Comparison of ENCODE assay signal across 15 mouse cellular contexts in genomic region chr11:104438450-104438849, GRCm38 (mm10). TPM values are rescaled to one million over a fixed set of nuclear protein-coding genes. Genes with fewer than 3 reads are reported as not detected.
DNase-seq lines count a peak whose midpoint lies in the region; ATAC-seq and TF ChIP-seq lines count a peak whose summit lies in the region.
"Had no signal": no experiment of that assay in that cellular context is flagged by ENCODE, and none has a peak within 500 bp of the region (broad histone marks: within the 10 kb centered on the region; RNA-seq: fewer than 3 reads in every experiment).

No protein-coding gene starts in this region.

- no peak overlapping the region for H3K9ac ChIP-seq in hindbrain, embryonic 11.5 days (ENCODE audit: low read depth, low read length)
- H3K9ac ChIP-seq in CH12.LX (ENCODE audit: insufficient read depth, low read depth), result peak overlapping the region; percentile 66; the same call in 1 of the 2 replicates
- peak overlapping the region; percentile 38 for H3K9ac ChIP-seq in MEL (ENCODE audit: control insufficient read depth, low read depth, low read length, poor library complexity, severe bottlenecking)
- no peak overlapping the region for H3K9ac ChIP-seq in liver, embryonic 15.5 days
- H3K9ac ChIP-seq: embryonic facial prominence, embryonic 13.5 days; intestine, embryonic 15.5 days had no signal

- no peak for ATAC-seq in hindbrain, embryonic 11.5 days (ENCODE audit: low FRiP score)
- no peak for ATAC-seq in liver, embryonic 15.5 days (ENCODE audit: insufficient read depth)
- ATAC-seq: intestine, embryonic 15.5 days had no signal

- H3K9me3 ChIP-seq in hindbrain, embryonic 10.5 days, result no peaks in the 10 kb centered on the region
- H3K9me3 ChIP-seq in hindbrain, embryonic 11.5 days (ENCODE audit: control insufficient read depth, low read length), result no peaks in the 10 kb centered on the region
- H3K9me3 ChIP-seq in CH12.LX (replicated peaks; ENCODE audit: low read length), result no peaks in the 10 kb centered on the region
- H3K9me3 ChIP-seq in MEL (replicated peaks; ENCODE audit: insufficient read depth, low read length), result no peaks in the 10 kb centered on the region
- H3K9me3 ChIP-seq in liver, embryonic 15.5 days (replicated peaks), result no peaks in the 10 kb centered on the region
- H3K9me3 ChIP-seq: embryonic facial prominence, embryonic 13.5 days; intestine, embryonic 15.5 days had no signal

- DNase-seq in hindbrain, embryonic 10.5 days (ENCODE audit: low spot score), result no peak
- DNase-seq in hindbrain, embryonic 11.5 days (ENCODE audit: low spot score), result no peak
- DNase-seq in CH12.LX (ENCODE audit: extremely low read depth) (no peak), MEL (ENCODE audit: low read depth, low spot score) (peak; percentile 50)
- DNase-seq in spleen, postnatal 10 days (ENCODE audit: low spot score in 2 of 2), result no peak
- no peak for DNase-seq in layer of hippocampus, postnatal 10 days (ENCODE audit: low spot score in 2 of 2)
- DNase-seq: adrenal gland, postnatal 10 days; cerebellum, postnatal 36 days; kidney, postnatal 14 days; lung, postnatal 36 days; retina, postnatal 1 day; thymus, adult 18-20 months had no signal

- in situ Hi-C loops in CH12.LX (cut with MboI; ENCODE audit: low pct_ligation_motif_present, low pct_unique_long_range_greater_than_20kb, low sequenced_read_pairs), result no loop called here

- TF ChIP-seq CTCF in CH12.LX (conservative IDR thresholded peaks at IDR 0.05 in 1 of 2, IDR thresholded peaks at IDR 0.05 in 1 of 2; ENCODE audit: low read depth in 2 of 2, low read length in 2 of 2), result no peak
- TF ChIP-seq CTCF in MEL (IDR thresholded peaks at IDR 0.05 in 2 of 3, conservative IDR thresholded peaks at IDR 0.05 in 1 of 3; ENCODE audit: control insufficient read depth in 1 of 3, insufficient read depth in 1 of 3, low read depth in 2 of 3, low read length in 3 of 3, poor library complexity in 1 of 3, severe bottlenecking in 1 of 3), result no peak

- H3K4me3 ChIP-seq in hindbrain, embryonic 10.5 days, result 0 out of 2 replicates have a peak overlapping the region, but pooled peaks have one; percentile 9
- H3K4me3 ChIP-seq in hindbrain, embryonic 11.5 days (ENCODE audit: low read depth, low read length), result no peak overlapping the region
- no peak overlapping the region for H3K4me3 ChIP-seq in CH12.LX (replicated peaks in 1 of 3; ENCODE audit: low read depth in 2 of 3, low read length in 2 of 3, poor library complexity in 1 of 3)
- H3K4me3 ChIP-seq in MEL (ENCODE audit: control insufficient read depth in 1 of 2, insufficient read depth in 1 of 2, low read depth in 2 of 2, low read length in 2 of 2), result peak overlapping the region in 1 of 2 experiments; percentile 68; a peak in 2 of 4 replicates
- H3K4me3 ChIP-seq in liver, embryonic 15.5 days (replicated peaks), result no peak overlapping the region
- H3K4me3 ChIP-seq: embryonic facial prominence, embryonic 13.5 days; intestine, embryonic 15.5 days had no signal

- H3K4me1 ChIP-seq in hindbrain, embryonic 10.5 days (replicated peaks), result peaks cover 28% of the 10 kb centered on the region
- no peaks in the 10 kb centered on the region for H3K4me1 ChIP-seq in hindbrain, embryonic 11.5 days (replicated peaks; ENCODE audit: control insufficient read depth, insufficient read depth, low read length)
- H3K4me1 ChIP-seq in CH12.LX (ENCODE audit: control insufficient read depth in 1 of 2, insufficient read depth in 2 of 2) (peaks cover 8 to 56% of the 10 kb centered on the region in 2 experiments), MEL (ENCODE audit: control insufficient read depth in 1 of 2, insufficient read depth in 2 of 2, low read length in 2 of 2) (peaks cover 17 to 49% of the 10 kb centered on the region in 2 experiments)
- peaks cover 41% of the 10 kb centered on the region for H3K4me1 ChIP-seq in liver, embryonic 15.5 days (replicated peaks)

- no peaks in the 10 kb centered on the region for H3K27me3 ChIP-seq in hindbrain, embryonic 10.5 days (ENCODE audit: insufficient read depth, poor library complexity, severe bottlenecking)
- no peaks in the 10 kb centered on the region for H3K27me3 ChIP-seq in hindbrain, embryonic 11.5 days (ENCODE audit: control insufficient read depth, insufficient read depth, low read length)
- H3K27me3 ChIP-seq in CH12.LX (replicated peaks) (no peaks in the 10 kb centered on the region), MEL (ENCODE audit: control insufficient read depth in 1 of 2, insufficient read depth in 2 of 2, low read length in 2 of 2) (no peaks in the 10 kb centered on the region)
- H3K27me3 ChIP-seq in liver, embryonic 15.5 days, result no peaks in the 10 kb centered on the region
- H3K27me3 ChIP-seq: embryonic facial prominence, embryonic 13.5 days; intestine, embryonic 15.5 days had no signal

- H3K36me3 ChIP-seq in hindbrain, embryonic 10.5 days, result peaks cover 3% of the 10 kb centered on the region; the same call in 1 of the 2 replicates
- H3K36me3 ChIP-seq in hindbrain, embryonic 11.5 days (ENCODE audit: control insufficient read depth, insufficient read depth, low read length), result no peaks in the 10 kb centered on the region
- H3K36me3 ChIP-seq in CH12.LX (replicated peaks in 1 of 2; ENCODE audit: control insufficient read depth in 1 of 2, insufficient read depth in 1 of 2, low read length in 1 of 2) (peaks cover 4 to 14% of the 10 kb centered on the region in 2 experiments), MEL (ENCODE audit: control insufficient read depth in 1 of 2, insufficient read depth in 2 of 2, low read length in 2 of 2) (peaks cover 0 to 51% of the 10 kb centered on the region in 2 experiments; a peak in 2 of 4 replicates)
- H3K36me3 ChIP-seq in liver, embryonic 15.5 days (replicated peaks), result no peaks in the 10 kb centered on the region
- H3K36me3 ChIP-seq: embryonic facial prominence, embryonic 13.5 days; intestine, embryonic 15.5 days had no signal

- TF ChIP-seq POLR2A in CH12.LX (IDR thresholded peaks at IDR 0.05; ENCODE audit: low read depth, low read length) (no peak), MEL (IDR thresholded peaks at IDR 0.05; ENCODE audit: control insufficient read depth in 1 of 2, insufficient read depth in 1 of 2, low read depth in 1 of 2, low read length in 2 of 2, poor library complexity in 1 of 2) (no peak)

- no peak overlapping the region for H3K4me2 ChIP-seq in hindbrain, embryonic 11.5 days (replicated peaks; ENCODE audit: low read depth, low read length)
- peak overlapping the region; percentile 85 for H3K4me2 ChIP-seq in CH12.LX (ENCODE audit: insufficient read depth, low read depth, poor library complexity, severe bottlenecking)
- H3K4me2 ChIP-seq in liver, embryonic 15.5 days, result peak overlapping the region; percentile 55
- H3K4me2 ChIP-seq: intestine, embryonic 15.5 days had no signal

- no peak overlapping the region for H3K27ac ChIP-seq in hindbrain, embryonic 10.5 days
- no peak overlapping the region for H3K27ac ChIP-seq in hindbrain, embryonic 11.5 days (ENCODE audit: low read depth, low read length)
- H3K27ac ChIP-seq in CH12.LX (ENCODE audit: insufficient read depth, low read depth) (no peak overlapping the region), MEL (ENCODE audit: control insufficient read depth, low read depth, low read length) (peak overlapping the region; percentile 78)
- 0 out of 2 replicates have a peak overlapping the region, but pooled peaks have one; percentile 70 for H3K27ac ChIP-seq in liver, embryonic 15.5 days (replicated peaks)
- H3K27ac ChIP-seq: embryonic facial prominence, embryonic 13.5 days; intestine, embryonic 15.5 days had no signal

- H3K79me2 ChIP-seq in CH12.LX (replicated peaks; ENCODE audit: control insufficient read depth, extremely low read depth, insufficient read depth, poor library complexity, severe bottlenecking), result peaks cover 69% of the 10 kb centered on the region
- peaks cover 53% of the 10 kb centered on the region for H3K79me2 ChIP-seq in MEL (ENCODE audit: control insufficient read depth, insufficient read depth, low read length, poor library complexity)

- dilution Hi-C loops in CH12.LX (cut with MboI; ENCODE audit: extremely low pct_ligation_motif_present, extremely low pct_unique_long_range_greater_than_20kb, low sequenced_read_pairs), result no loop called here

- no peak for TF ChIP-seq EP300 in CH12.LX (IDR thresholded peaks at IDR 0.05; ENCODE audit: low read length)
- TF ChIP-seq EP300 in MEL (IDR thresholded peaks at IDR 0.05; ENCODE audit: low read depth in 1 of 2, low read length in 2 of 2), result peak; percentile 92 to 96

- TF ChIP-seq RAD21 in CH12.LX (IDR thresholded peaks at IDR 0.05; ENCODE audit: low read depth, low read length), result no peak
- TF ChIP-seq RAD21 in MEL (IDR thresholded peaks at IDR 0.05; ENCODE audit: low read depth, low read length), result no peak

TF ChIP-seq in CH12.LX, 34 proteins besides CTCF, POLR2A, EP300 and RAD21:
- no peak for TF ChIP-seq RCOR1 (conservative IDR thresholded peaks at IDR 0.05; ENCODE audit: low read depth, low read length)

TF ChIP-seq in MEL, 35 proteins besides CTCF, POLR2A, EP300 and RAD21 (continues in another document):
- no peak for TF ChIP-seq ZC3H11A (IDR thresholded peaks at IDR 0.05; ENCODE audit: low read depth, low read length)
- peak; percentile 92 for TF ChIP-seq ETS1 (IDR thresholded peaks at IDR 0.05; ENCODE audit: low read depth, low read length)
- peak; percentile 55 for TF ChIP-seq HCFC1 (IDR thresholded peaks at IDR 0.05; ENCODE audit: low read depth, low read length)
- TF ChIP-seq E2F4 (IDR thresholded peaks at IDR 0.05; ENCODE audit: borderline replicate concordance, low read depth, low read length), result no peak; the same call in 1 of the 2 replicates
- peak; percentile 41; the same call in 1 of the 2 replicates for TF ChIP-seq KAT2A (conservative IDR thresholded peaks at IDR 0.05; ENCODE audit: low read depth, low read length)
- no peak for TF ChIP-seq GABPA (IDR thresholded peaks at IDR 0.05; ENCODE audit: low read depth, low read length)
- no peak for TF ChIP-seq UBTF (IDR thresholded peaks at IDR 0.05; ENCODE audit: borderline replicate concordance, insufficient read depth, low read depth, low read length)
- TF ChIP-seq JUND (IDR thresholded peaks at IDR 0.05; ENCODE audit: low read depth, low read length), result no peak
- peak; percentile 62 for TF ChIP-seq ZNF384 (IDR thresholded peaks at IDR 0.05; ENCODE audit: low read depth, low read length)
- peak; percentile 88 for TF ChIP-seq RCOR1 (IDR thresholded peaks at IDR 0.05; ENCODE audit: low read depth, low read length)

RNA-seq across cellular contexts. Expression of gene Kansl1, which starts 30.2 kb away (rescaled TPM):
- polyA plus RNA-seq in hindbrain, embryonic 10.5 days (2016; fragmentation: Nextera tagmentation; extraction: Ambion mirVana), result 28.9 TPM in 2 replicates
- polyA plus RNA-seq in hindbrain, embryonic 11.5 days (2014; fragmentation: Nextera tagmentation; extraction: Ambion mirVana), result 29.8 and 31.3 TPM in 2 replicates
- total RNA-seq in CH12.LX (2012; rRNA removed), result 21.7 and 24.7 TPM in 2 replicates
- 12.0 and 17.3 TPM in 2 replicates for total RNA-seq in CH12.LX (2014; rRNA removed)
- polyA plus RNA-seq in CH12.LX (2012; ENCODE audit: insufficient read length, low read depth), result 46.6 and 48.4 TPM in 2 replicates
- total RNA-seq in MEL (2012; rRNA removed), result 14.9 and 17.1 TPM in 2 replicates
- polyA plus RNA-seq in MEL (2012; ENCODE audit: insufficient read depth in 1 of 2, insufficient read length in 2 of 2, low read depth in 1 of 2, low replicate concordance in 2 of 2, missing spikeins in 1 of 2), result 10 to 100 TPM; 56.4 to 76.3 TPM
- 4.7 and 5.2 TPM in 2 replicates for polyA plus RNA-seq in liver, embryonic 15.5 days (2015; fragmentation: Nextera tagmentation; extraction: Ambion mirVana)
- 10 to 100 TPM; 60.1 to 62.7 TPM for total RNA-seq in layer of hippocampus, postnatal 10 days (2021)

Comparison
In these comparisons a context has a peak if more than half of its experiments do, and no peak if none do; other contexts are left out.
1. H3K27ac ChIP-seq: peak in MEL (single experiment) and liver, embryonic 15.5 days (single experiment); none in hindbrain, embryonic 10.5 days (single experiment), hindbrain, embryonic 11.5 days (single experiment) and CH12.LX (single experiment).
2. H3K9ac ChIP-seq: peak in CH12.LX (single experiment) and MEL (single experiment); none in hindbrain, embryonic 11.5 days (single experiment) and liver, embryonic 15.5 days (single experiment).